Mouse (Mus musculus) kidney, embryonic 14.5 days (tissue): Measurements from ENCODE around the gene Ddc. TPM values are rescaled to one million over a fixed set of nuclear protein-coding genes. Genes with fewer than 3 reads are reported as not detected.
A peak's percentile ranks its signal among the peaks of the same experiment; 100 is the strongest.

ENCODE experiments used
- ATAC-seq: fragments of 200-750 bp; cut with Nextera tagmentation; 2 replicates; pipeline ENCODE4 v1.8.0; 2017; ENCODE audit warnings: moderate number of reproducible peaks, mild to moderate bottlenecking, moderate TSS enrichment, moderate library complexity; ENCODE audit not compliant: low FRiP score, low TSS enrichment
- H3K27ac ChIP-seq: fragments of 300-500 bp; sonication (generic); 2 replicates; pipeline ENCODE4 v1.5.1; 2014; ENCODE audit warnings: low read depth, mild to moderate bottlenecking, low read length, moderate library complexity, mixed read lengths
- H3K27me3 ChIP-seq: fragments of 300-500 bp; sonication (generic); 2 replicates; pipeline ENCODE4 v1.6.1; 2014; ENCODE audit warnings: mild to moderate bottlenecking, low read length; ENCODE audit not compliant: control insufficient read depth, insufficient read depth
- H3K36me3 ChIP-seq: fragments of 300-500 bp; sonication (generic); 2 replicates; pipeline ENCODE4 v1.6.1; 2014; ENCODE audit warnings: low read length, mixed read lengths; ENCODE audit not compliant: control insufficient read depth, insufficient read depth
- H3K4me1 ChIP-seq: fragments of 300-500 bp; sonication (generic); 2 replicates; pipeline ENCODE4 v1.6.1; 2014; ENCODE audit warnings: low read length, mixed read lengths; ENCODE audit not compliant: control insufficient read depth, insufficient read depth
- H3K4me2 ChIP-seq: fragments of 300-500 bp; sonication (generic); replicated peaks from 2 replicates; pipeline ENCODE4 v1.6.1; 2014; ENCODE audit warnings: low read depth, mild to moderate bottlenecking, low read length
- H3K4me3 ChIP-seq: fragments of 300-500 bp; sonication (generic); 2 replicates; pipeline ENCODE4 v1.5.1; 2014; ENCODE audit warnings: mild to moderate bottlenecking, low read length
- H3K9ac ChIP-seq: fragments of 300-500 bp; sonication (generic); 2 replicates; pipeline ENCODE4 v1.6.1; 2014; ENCODE audit warnings: low read depth, mild to moderate bottlenecking, low read length, moderate library complexity
- H3K9me3 ChIP-seq: fragments of 300-500 bp; sonication (generic); 2 replicates; pipeline ENCODE4 v1.6.1; 2016; ENCODE audit warnings: low read length; ENCODE audit not compliant: control insufficient read depth
- whole genome bisulfite sequencing: fragments of 180-500 bp; shearing (Covaris S2); extraction: QIAGEN DNeasy Blood & Tissue Kit; methylation state at CpG from one replicate; pipeline ENCODE4 v1.1.7; 2014; 5-methylcytosine and 5-hydroxymethylcytosine counted together
- polyA plus RNA-seq: library from polyadenylated mRNA; unstranded; fragments of >200 nt; fragmentation: Nextera tagmentation; extraction: Ambion mirVana; gene quantifications from 2 replicates; pipeline ENCODE4 v1.2.1, GENCODE M21; 2014

Gene Ddc
- polyA plus RNA-seq, 1 experiment from 2014 or later, result 8.4 TPM

- Histone ChIP-seq H3K27me3 (no peaks in the 10 kb centered on the region), H3K9ac (no peak overlapping the region), H3K36me3 (no peaks in the 10 kb centered on the region), H3K4me2 (no peak overlapping the region), H3K27ac (peak overlapping the region; percentile 69), H3K4me3 (no peak overlapping the region), H3K4me1 (peaks cover 17% of the 10 kb centered on the region), H3K9me3 (no peaks in the 10 kb centered on the region)
- ATAC-seq, result no peak
- 49% methylated on average over 8 of the region's 8 CpGs for WGBS
Observed at GRCm38 (mm10) chr11:11845044-11845443, 52.9 kb downstream of the Ddc start.

GRCm38 (mm10) chr11:11844367-11844971 is 53.5 kb downstream of the Ddc start:
- peak overlapping the region; percentile 69 for H3K27ac ChIP-seq

GRCm38 (mm10) chr11:11841590-11841989 is 56.4 kb downstream of the Ddc start:
- Histone ChIP-seq H3K27me3 (no peaks in the 10 kb centered on the region), H3K4me1 (peaks cover 27% of the 10 kb centered on the region), H3K27ac (no peak overlapping the region), H3K9me3 (no peaks in the 10 kb centered on the region), H3K36me3 (no peaks in the 10 kb centered on the region), H3K4me3 (no peak overlapping the region), H3K4me2 (no peak overlapping the region), H3K9ac (no peak overlapping the region)
- no peak for ATAC-seq
- 57% methylated on average over 4 of the region's 4 CpGs for WGBS

More at GRCm38 (mm10) chr11:11844367-11844971, 53.5 kb downstream of the Ddc start:
- ATAC-seq, result peak; percentile 97
- Histone ChIP-seq H3K27me3 (no peaks in the 10 kb centered on the region), H3K4me1 (peaks cover 17% of the 10 kb centered on the region), H3K36me3 (no peaks in the 10 kb centered on the region), H3K9me3 (no peaks in the 10 kb centered on the region), H3K4me2 (no peak overlapping the region), H3K9ac (no peak overlapping the region), H3K4me3 (no peak overlapping the region)
- 25% methylated on average over 13 of the region's 13 CpGs for WGBS

- Histone ChIP-seq H3K4me3 (no peak overlapping the region), H3K4me2 (no peak overlapping the region), H3K9ac (no peak overlapping the region), H3K36me3 (no peaks in the 10 kb centered on the region), H3K9me3 (no peaks in the 10 kb centered on the region), H3K27me3 (no peaks in the 10 kb centered on the region), H3K27ac (no peak overlapping the region), H3K4me1 (peaks cover 31% of the 10 kb centered on the region)
- no peak for ATAC-seq
- WGBS, result 88% methylated on average over 2 of the region's 2 CpGs
Observed at GRCm38 (mm10) chr11:11840746-11841145, 57.2 kb downstream of the Ddc start.

GRCm38 (mm10) chr11:11839874-11840273 is 58.1 kb downstream of the Ddc start:
- no peaks in the 10 kb centered on the region for H3K27me3 ChIP-seq
- 86% methylated on average over 7 of the region's 7 CpGs for WGBS

GRCm38 (mm10) chr11:11837384-11837783 is 60.6 kb downstream of the Ddc start:
- no peak overlapping the region for H3K9ac ChIP-seq
- ATAC-seq, result no peak
- peaks cover 29% of the 10 kb centered on the region for H3K4me1 ChIP-seq
- 54% methylated on average over 5 of the region's 5 CpGs for WGBS
- no peaks in the 10 kb centered on the region for H3K36me3 ChIP-seq
- H3K4me2 ChIP-seq, result no peak overlapping the region; the same call in 1 of the 2 replicates
- no peaks in the 10 kb centered on the region for H3K9me3 ChIP-seq
- H3K27ac ChIP-seq, result peak overlapping the region; percentile 71; the same call in 1 of the 2 replicates
- H3K27me3 ChIP-seq, result no peaks in the 10 kb centered on the region
- no peak overlapping the region for H3K4me3 ChIP-seq

More at GRCm38 (mm10) chr11:11839874-11840273, 58.1 kb downstream of the Ddc start:
- Histone ChIP-seq H3K4me3 (no peak overlapping the region), H3K9me3 (no peaks in the 10 kb centered on the region), H3K4me1 (peaks cover 32% of the 10 kb centered on the region), H3K36me3 (no peaks in the 10 kb centered on the region), H3K9ac (no peak overlapping the region), H3K27ac (no peak overlapping the region), H3K4me2 (no peak overlapping the region)
- no peak for ATAC-seq

- Histone ChIP-seq H3K4me2 (peak overlapping the region; percentile 26), H3K27me3 (no peaks in the 10 kb centered on the region), H3K27ac (peak overlapping the region; percentile 71), H3K4me3 (no peak overlapping the region; the same call in 1 of the 2 replicates), H3K9me3 (no peaks in the 10 kb centered on the region), H3K36me3 (no peaks in the 10 kb centered on the region), H3K4me1 (peaks cover 34% of the 10 kb centered on the region), H3K9ac (no peak overlapping the region)
- ATAC-seq, result peak; percentile 46; the same call in 1 of the 2 replicates
- WGBS, result 21% methylated on average over 18 of the region's 18 CpGs
Observed at GRCm38 (mm10) chr11:11836713-11837370, 61.1 kb downstream of the Ddc start.

GRCm38 (mm10) chr11:11836262-11836661 is 61.7 kb downstream of the Ddc start:
- Histone ChIP-seq H3K4me3 (no peak overlapping the region), H3K4me2 (peak overlapping the region; percentile 26; the same call in 1 of the 2 replicates), H3K36me3 (no peaks in the 10 kb centered on the region), H3K27ac (peak overlapping the region; percentile 71), H3K9ac (no peak overlapping the region), H3K9me3 (no peaks in the 10 kb centered on the region), H3K4me1 (peaks cover 39% of the 10 kb centered on the region), H3K27me3 (no peaks in the 10 kb centered on the region)
- no peak for ATAC-seq
- 46% methylated on average over 8 of the region's 8 CpGs for WGBS

GRCm38 (mm10) chr11:11835791-11836190 is 62.2 kb downstream of the Ddc start:
- Histone ChIP-seq H3K9ac (no peak overlapping the region), H3K4me1 (peaks cover 43% of the 10 kb centered on the region), H3K27me3 (no peaks in the 10 kb centered on the region), H3K27ac (peak overlapping the region; percentile 71), H3K4me2 (no peak overlapping the region), H3K4me3 (no peak overlapping the region), H3K9me3 (no peaks in the 10 kb centered on the region), H3K36me3 (no peaks in the 10 kb centered on the region)
- 84% methylated on average over 4 of the region's 4 CpGs for WGBS
- no peak for ATAC-seq
